Mouse (Mus musculus): ENCODE data around the gene Olfr371.

The Olfr371 gene

DNA sequence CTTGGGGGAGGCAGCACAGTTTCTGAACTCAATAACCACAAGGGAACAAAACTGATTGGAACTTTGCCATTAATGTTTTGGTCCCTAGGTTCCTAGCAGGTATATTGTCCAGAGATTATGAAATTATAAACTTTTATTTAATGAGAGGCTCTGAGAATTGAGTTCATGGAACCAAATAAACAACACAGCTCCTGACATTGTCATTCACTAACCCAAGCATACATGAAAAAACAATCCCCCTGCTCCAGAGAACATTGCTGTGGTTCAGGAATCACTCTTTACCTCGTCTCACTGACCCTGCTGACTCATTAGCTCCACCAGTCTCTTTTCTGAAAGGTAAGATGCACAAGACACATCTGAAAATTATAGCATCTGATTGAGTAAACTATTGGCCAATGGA is at the start of gene Olfr371:
Olfr371 (plus strand) TSS at position 301 of the 400 bp plus-strand sequence.
- DNase-seq (ENCODE audit: low read depth, low spot score): no peak

DNA sequence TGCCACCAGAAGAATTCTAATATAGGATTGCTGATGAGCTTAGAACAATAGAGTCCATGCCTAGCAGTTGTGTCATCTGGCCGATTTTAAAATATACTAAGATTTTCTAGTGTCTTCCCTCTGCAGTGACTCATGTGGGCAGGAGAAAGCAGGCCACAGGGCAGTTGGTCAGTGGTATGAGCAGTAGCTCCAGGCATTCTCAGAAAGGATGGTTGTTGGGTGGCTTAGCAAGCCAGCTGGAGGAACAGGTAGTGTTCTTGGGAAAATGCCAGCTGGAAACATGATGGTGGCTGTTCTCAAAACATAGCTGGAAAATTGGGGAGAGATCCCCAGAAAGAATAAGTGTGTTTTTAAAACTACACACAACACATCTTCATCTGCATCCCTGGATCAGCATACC is 33.4 kb upstream of the Olfr371 start:
- no peak for DNase-seq (ENCODE audit: low read depth, low spot score)

GRCm38 (mm10) chr8:85220220-85220619 is 5.6 kb upstream of the Olfr371 start:
- no peak for DNase-seq (ENCODE audit: low read depth, low spot score)

DNA sequence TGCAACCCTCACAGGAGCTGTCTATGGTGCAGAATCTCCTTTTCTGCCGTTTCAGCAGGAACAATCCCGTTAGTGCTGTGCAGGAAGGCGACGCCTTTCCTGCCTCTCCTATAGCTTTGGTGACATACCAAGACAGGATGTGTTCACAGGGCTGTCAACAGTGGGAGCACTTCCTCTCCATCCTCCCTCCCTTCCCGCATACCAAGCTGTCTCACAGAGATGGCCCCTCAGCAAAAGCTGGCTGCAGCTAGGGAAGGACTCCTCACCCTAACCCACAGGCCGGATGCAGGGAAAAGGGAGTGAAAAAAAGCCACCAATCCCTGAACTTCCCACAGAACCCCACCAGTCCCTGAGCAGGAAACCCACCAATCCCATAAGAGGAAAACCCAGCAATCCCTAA is 4.8 kb upstream of the Olfr371 start:
- no peak for DNase-seq (ENCODE audit: low read depth, low spot score)

DNA sequence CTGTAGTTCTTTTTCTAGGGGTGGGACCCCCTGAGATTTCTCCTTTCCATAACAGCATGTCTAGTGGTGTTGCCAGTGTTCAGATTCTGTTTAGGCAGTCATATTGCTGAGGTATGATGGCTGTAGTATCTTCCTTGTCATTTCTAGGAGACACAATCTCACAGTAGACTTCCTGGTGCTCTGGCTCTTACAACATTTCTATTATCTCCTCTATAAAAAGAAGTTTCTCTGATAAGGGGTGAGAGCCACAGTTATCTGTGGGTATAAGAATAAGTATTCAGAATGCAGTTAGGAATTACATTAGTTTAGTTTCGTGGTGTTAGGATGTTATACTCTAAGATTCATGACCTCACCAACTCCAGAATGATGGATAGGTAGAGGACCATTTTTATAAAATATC is 1.5 kb downstream of the Olfr371 start:
- DNase-seq (ENCODE audit: low read depth, low spot score): no peak

Measured in CD4-positive helper T cell, adult 2 months (primary cell).